Mouse (Mus musculus): Measurements from ENCODE around the gene Hoxb3. TPM values are rescaled to one million over a fixed set of nuclear protein-coding genes. Genes with fewer than 3 reads are reported as not detected.

Gene Hoxb3
- total RNA-seq, 2 experiments from 2014 or later: not detected

DNA sequence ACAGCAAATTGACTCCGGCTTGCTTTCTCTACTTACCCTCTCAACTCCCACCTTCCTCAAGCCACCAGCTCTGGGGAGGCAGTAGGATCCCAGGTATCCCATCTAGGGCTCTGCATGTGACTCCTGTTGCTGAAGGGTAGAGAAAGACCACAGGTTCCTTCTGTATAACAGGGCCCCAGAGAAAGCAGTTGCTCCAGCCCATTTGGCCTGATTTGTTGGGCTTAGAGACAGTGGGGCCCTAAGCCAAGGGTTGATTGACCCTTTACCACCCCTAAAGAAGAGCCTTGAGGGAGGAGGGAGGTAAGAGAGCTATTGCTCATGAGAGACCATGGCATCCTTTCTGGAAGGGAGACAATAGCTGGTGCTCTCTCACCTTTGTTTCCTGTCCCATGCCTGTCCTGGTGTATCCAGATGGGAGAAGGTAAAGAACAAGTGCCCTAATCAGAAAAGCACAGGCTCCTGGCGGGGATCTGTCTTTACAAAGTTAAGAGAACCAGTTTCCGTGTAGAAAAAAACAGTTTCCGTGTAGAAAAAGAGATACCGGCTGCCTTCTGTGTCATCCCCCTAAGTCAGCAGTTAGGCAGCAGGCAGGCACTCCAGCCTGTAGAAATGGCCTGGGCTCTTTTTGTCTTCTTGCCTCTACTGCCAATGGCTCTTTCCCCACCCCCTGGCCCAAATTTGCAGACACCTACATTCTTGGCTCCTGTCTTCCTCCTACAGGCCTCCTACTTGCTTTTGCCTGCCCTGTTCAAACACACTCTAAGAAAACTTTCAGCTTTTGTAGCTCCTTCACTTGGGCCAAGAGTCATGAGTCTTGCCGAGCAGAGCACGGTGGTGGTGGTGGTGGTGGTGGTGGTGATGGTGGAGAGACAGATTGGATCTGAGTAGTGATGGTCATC lies 16.1 kb downstream of the Hoxb3 start:
- no peak for DNase-seq (ENCODE audit: low spot score in 2 of 2)

- no peak for DNase-seq (ENCODE audit: low spot score in 2 of 2)
Observed at GRCm38 (mm10) chr11:96340698-96341365, 17.7 kb downstream of the Hoxb3 start.

- no peak for DNase-seq (ENCODE audit: low spot score in 2 of 2)
Observed at GRCm38 (mm10) chr11:96341701-96342575, 18.8 kb downstream of the Hoxb3 start.

DNA sequence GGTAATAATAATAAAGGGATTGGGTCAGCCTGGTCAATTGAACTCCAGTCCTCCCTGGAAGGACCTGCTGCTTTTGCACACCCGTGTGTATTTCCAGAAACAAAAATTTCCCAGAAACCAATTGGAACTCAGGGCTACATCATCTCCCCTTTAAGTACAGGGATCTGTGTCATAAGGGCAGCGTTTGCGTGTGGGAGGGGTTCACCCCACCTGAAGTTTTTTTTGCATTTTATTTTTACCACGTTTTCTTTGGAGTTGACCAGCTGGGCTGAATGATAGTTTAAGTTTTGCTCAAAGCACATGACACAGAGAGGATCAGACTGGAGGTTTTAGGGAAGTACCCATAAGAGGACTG lies 19.4 kb downstream of the Hoxb3 start:
- DNase-seq (ENCODE audit: low spot score in 2 of 2): no peak

DNA sequence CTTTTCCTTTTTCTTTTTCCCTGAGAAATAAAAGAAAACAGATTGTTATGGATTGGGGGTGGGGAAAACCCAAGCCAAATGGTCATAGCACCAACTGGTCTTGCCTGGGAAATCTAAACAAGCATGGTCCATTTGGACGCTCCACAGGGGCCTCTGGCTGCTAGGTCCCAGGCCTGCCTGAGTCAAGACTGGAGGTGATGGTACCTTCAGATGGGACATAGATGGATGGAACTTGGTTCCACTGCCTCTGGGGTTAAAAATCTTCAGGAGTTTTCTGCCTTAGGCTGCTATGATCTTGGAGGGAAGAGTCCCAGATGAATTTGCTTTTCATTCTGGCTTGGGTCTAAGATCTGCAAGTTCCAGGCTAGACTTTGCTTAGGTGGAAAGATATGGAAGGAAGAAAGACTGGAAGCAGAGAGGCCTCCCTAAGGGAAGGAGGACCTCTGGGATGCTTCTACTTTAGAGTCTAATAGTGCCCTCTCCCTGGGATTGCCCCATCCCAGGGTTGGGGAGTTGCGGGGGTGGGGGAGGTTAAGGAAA lies 20.1 kb downstream of the Hoxb3 start:
- no peak for DNase-seq (ENCODE audit: low spot score in 2 of 2)

GRCm38 (mm10) chr11:96344061-96344877 lies 21.1 kb downstream of the Hoxb3 start:
- no peak for DNase-seq (ENCODE audit: low spot score in 2 of 2)

DNA sequence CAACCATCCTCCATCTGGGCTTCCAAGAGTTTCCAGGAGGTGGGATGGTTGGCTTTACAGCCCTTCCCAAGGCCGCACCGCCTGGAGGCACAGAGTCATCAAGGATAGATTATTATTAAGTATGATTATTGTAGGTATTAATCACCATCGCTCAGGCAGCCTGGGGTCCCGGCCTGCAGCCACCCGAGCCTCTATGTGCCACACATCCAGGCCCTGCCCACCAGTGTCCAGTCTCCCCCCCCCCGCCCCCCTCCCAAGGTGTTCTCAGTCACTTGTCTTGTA lies 21.7 kb downstream of the Hoxb3 start:
- DNase-seq (ENCODE audit: low spot score in 2 of 2): no peak

- DNase-seq (ENCODE audit: low spot score in 2 of 2): no peak
Observed at GRCm38 (mm10) chr11:96345220-96345892, 22.2 kb downstream of the Hoxb3 start.

DNA sequence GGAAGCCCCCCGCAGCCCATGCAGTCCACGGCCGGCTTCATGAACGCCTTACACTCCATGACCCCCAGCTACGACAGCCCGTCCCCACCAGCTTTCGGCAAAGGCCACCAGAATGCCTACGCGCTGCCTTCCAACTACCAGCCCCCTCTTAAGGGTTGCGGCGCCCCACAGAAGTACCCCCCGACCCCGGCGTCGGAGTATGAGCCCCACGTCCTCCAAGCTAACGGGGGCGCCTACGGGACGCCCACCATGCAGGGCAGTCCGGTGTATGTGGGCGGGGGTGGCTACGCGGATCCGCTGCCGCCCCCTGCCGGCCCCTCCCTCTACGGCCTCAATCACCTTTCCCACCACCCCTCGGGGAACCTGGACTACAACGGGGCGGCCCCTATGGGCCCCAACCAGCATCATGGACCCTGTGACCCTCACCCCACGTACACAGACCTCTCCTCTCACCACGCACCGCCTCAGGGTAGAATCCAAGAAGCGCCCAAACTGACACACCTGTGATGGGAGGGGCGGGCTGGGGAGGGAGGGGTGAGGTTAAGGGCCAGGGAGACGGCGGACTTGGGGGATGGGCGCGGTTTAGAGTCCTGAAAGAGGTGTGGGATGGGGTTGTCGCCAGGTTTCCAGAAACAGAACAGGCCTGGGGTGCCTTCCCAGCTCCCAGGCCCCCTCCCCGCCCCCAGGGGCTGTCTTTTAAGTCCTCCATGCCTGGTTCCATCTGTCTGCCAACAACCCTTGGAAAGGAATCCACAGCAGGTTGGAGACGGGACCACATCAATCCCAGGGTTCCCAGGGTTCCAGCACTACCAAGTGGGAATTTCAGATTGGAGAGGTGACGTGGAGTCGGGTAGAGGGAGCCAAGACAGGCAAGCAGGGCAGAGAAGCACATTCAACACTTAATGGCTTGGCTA lies 23.0 kb downstream of the Hoxb3 start:
- DNase-seq (ENCODE audit: low spot score in 2 of 2): no peak

- no peak for DNase-seq (ENCODE audit: low spot score in 2 of 2)
Observed at GRCm38 (mm10) chr11:96346916-96347520, 23.9 kb downstream of the Hoxb3 start.

DNA sequence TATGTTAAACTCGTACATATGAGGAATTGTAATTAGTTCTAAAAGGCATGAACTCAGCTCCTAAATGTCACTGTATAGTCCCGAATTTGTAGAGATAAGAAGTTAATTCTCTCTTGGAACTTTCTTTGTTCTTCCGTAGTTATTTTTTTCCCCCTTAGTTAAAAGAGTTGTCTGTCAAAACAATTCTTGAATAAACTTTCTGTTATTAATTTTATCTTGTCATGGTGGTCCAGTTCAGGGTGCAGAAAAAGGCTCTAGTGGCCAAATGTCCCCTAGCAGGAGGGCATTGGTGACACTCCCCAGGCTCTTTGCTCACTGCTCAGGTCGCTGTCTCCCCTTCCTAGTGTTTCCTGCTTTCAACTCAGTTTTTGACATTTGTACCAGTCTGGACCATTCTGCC lies 24.6 kb downstream of the Hoxb3 start:
- DNase-seq (ENCODE audit: low spot score in 2 of 2): no peak

GRCm38 (mm10) chr11:96348141-96348928 lies 25.2 kb downstream of the Hoxb3 start:
- DNase-seq (ENCODE audit: low spot score in 2 of 2): no peak

- no peak for DNase-seq (ENCODE audit: low spot score in 2 of 2)
Observed at GRCm38 (mm10) chr11:96348988-96349387, 25.9 kb downstream of the Hoxb3 start.

- DNase-seq (ENCODE audit: low spot score in 2 of 2): no peak
Observed at GRCm38 (mm10) chr11:96349491-96350340, 26.6 kb downstream of the Hoxb3 start.

- no peak for DNase-seq (ENCODE audit: low spot score in 2 of 2)
Observed at GRCm38 (mm10) chr11:96350341-96350624, 27.2 kb downstream of the Hoxb3 start, which contains the start of gene Hoxb2. TSS of gene Hoxb2 (plus strand) at chr11:96350525.

- no peak for DNase-seq (ENCODE audit: low spot score in 2 of 2)
Observed at GRCm38 (mm10) chr11:96350791-96351190, 27.7 kb downstream of the Hoxb3 start.

GRCm38 (mm10) chr11:96351312-96351711 lies 28.2 kb downstream of the Hoxb3 start:
- DNase-seq (ENCODE audit: low spot score in 2 of 2): no peak
